Mouse (Mus musculus) small intestine, adult 2 months (tissue): ENCODE measurements around the gene Gtpbp3.

Experiments
- CTCF ChIP-seq: fragments of 200-500 bp; IDR thresholded peaks from 2 replicates; pipeline ENCODE4 v1.5.1; 2012; ENCODE audit warnings: low read depth, mild to moderate bottlenecking, control low read depth, inconsistent platforms, low read length, moderate library complexity, mixed read lengths; ENCODE audit not compliant: insufficient replicate concordance, insufficient read length; ENCODE audit errors: extremely low read depth
- POLR2A ChIP-seq: fragments of 200-500 bp; IDR thresholded peaks from 2 replicates; pipeline ENCODE4 v1.6.1; 2012; ENCODE audit warnings: low read depth, mild to moderate bottlenecking, control low read depth, inconsistent platforms, low read length, moderate library complexity

- TF ChIP-seq CTCF (no peak), POLR2A (no peak)
Observed at GRCm38 (mm10) chr8:71451337-71451736, 36.6 kb upstream of the Gtpbp3 start.
